Mouse (Mus musculus) limb, embryonic 14.5 days (tissue): ENCODE results near the gene Inpp5a. TPM values are rescaled to one million over a fixed set of nuclear protein-coding genes. Genes with fewer than 3 reads are reported as not detected.
A peak's percentile ranks its signal among the peaks of the same experiment; 100 is the strongest.

ENCODE experiments used
- ATAC-seq: fragments of 200-750 bp; cut with Nextera tagmentation; 2 replicates; pipeline ENCODE4 v1.8.0; 2017; ENCODE audit warnings: low read depth, moderate number of reproducible peaks, moderate TSS enrichment; ENCODE audit not compliant: low FRiP score
- DNase-seq: peaks from one replicate; pipeline ENCODE4 v3.0.0-alpha.2; 2015; ENCODE audit warnings: low spot score
- H3K27ac ChIP-seq: fragments of 300-500 bp; sonication (generic); replicated peaks from 2 replicates; pipeline ENCODE4 v1.5.1; 2014; ENCODE audit warnings: low read depth, mild to moderate bottlenecking, low read length, moderate library complexity, mixed read lengths
- H3K27me3 ChIP-seq: fragments of 300-500 bp; sonication (generic); 2 replicates; pipeline ENCODE4 v1.6.1; 2014; ENCODE audit warnings: low read length, mixed read lengths; ENCODE audit not compliant: control insufficient read depth, insufficient read depth
- H3K36me3 ChIP-seq: fragments of 300-500 bp; sonication (generic); 2 replicates; pipeline ENCODE4 v1.6.1; 2014; ENCODE audit warnings: mild to moderate bottlenecking, low read length, moderate library complexity, mixed read lengths; ENCODE audit not compliant: control insufficient read depth, insufficient read depth
- H3K4me1 ChIP-seq: fragments of 300-500 bp; sonication (generic); 2 replicates; pipeline ENCODE4 v1.6.1; 2014; ENCODE audit warnings: antibody characterized with exemption, low read length, mixed read lengths; ENCODE audit not compliant: control insufficient read depth, insufficient read depth
- H3K4me2 ChIP-seq: fragments of 300-500 bp; sonication (generic); replicated peaks from 2 replicates; pipeline ENCODE4 v1.6.1; 2014; ENCODE audit warnings: low read depth, mild to moderate bottlenecking, low read length, moderate library complexity; ENCODE audit not compliant: severe bottlenecking
- H3K4me3 ChIP-seq: fragments of 300-500 bp; sonication (generic); replicated peaks from 2 replicates; pipeline ENCODE4 v1.5.1; 2014; ENCODE audit warnings: low read length
- H3K9ac ChIP-seq: fragments of 300-500 bp; sonication (generic); 2 replicates; pipeline ENCODE4 v1.6.1; 2014; ENCODE audit warnings: mild to moderate bottlenecking, low read depth, low read length, moderate library complexity; ENCODE audit not compliant: severe bottlenecking
- H3K9me3 ChIP-seq: fragments of 300-500 bp; sonication (generic); 2 replicates; pipeline ENCODE4 v1.6.1; 2016; ENCODE audit warnings: low read length; ENCODE audit not compliant: control insufficient read depth
- POLR2A ChIP-seq: fragments of 200-500 bp; IDR thresholded peaks from 2 replicates; pipeline ENCODE4 v1.8.0; 2012; ENCODE audit warnings: inconsistent platforms, mild to moderate bottlenecking, moderate library complexity, borderline replicate concordance; ENCODE audit not compliant: insufficient read depth, insufficient read length; ENCODE audit errors: extremely low read depth
- WGBS: fragments of 180-500 bp; shearing (Covaris S2); extraction: QIAGEN DNeasy Blood & Tissue Kit; methylation state at CpG from one replicate; pipeline ENCODE4 v1.1.7; 2014; 5-methylcytosine and 5-hydroxymethylcytosine counted together
- polyA plus RNA-seq, 2 experiments: library from polyadenylated mRNA; depleted of rRNA in 1 of 2; stranded (reverse) in 1 of 2; unstranded in 1 of 2; fragments of >200 nt; fragmentation: Nextera tagmentation in 1 of 2; extraction: Ambion mirVana in 1 of 2; gene quantifications; 2 replicates each; pipeline versions ENCODE4 v1.2.1 to v1.2.3; 2012 to 2014

The Inpp5a gene
- polyA plus RNA-seq, 2 experiments: 29.0 to 39.7 TPM

- H3K4me3 ChIP-seq: no peak overlapping the region
- H3K27ac ChIP-seq: no peak overlapping the region
- H3K9me3 ChIP-seq: no peaks in the 10 kb centered on the region
- no peaks in the 10 kb centered on the region for H3K36me3 ChIP-seq
- DNase-seq (no peak), ATAC-seq (no peak)
- no peak for TF ChIP-seq POLR2A
- peaks cover 70% of the 10 kb centered on the region for H3K4me1 ChIP-seq
- 90% methylated on average over 3 of the region's 3 CpGs for WGBS
- no peaks in the 10 kb centered on the region for H3K27me3 ChIP-seq
- H3K4me2 ChIP-seq: no peak overlapping the region
- no peak overlapping the region for H3K9ac ChIP-seq
Measured at GRCm38 (mm10) chr7:139366131-139366530, 22.8 kb upstream of the Inpp5a start.

- DNase-seq (no peak), ATAC-seq (no peak)
- Histone ChIP-seq H3K9ac (no peak overlapping the region), H3K27me3 (no peaks in the 10 kb centered on the region), H3K4me2 (no peak overlapping the region), H3K4me1 (peaks cover 70% of the 10 kb centered on the region), H3K36me3 (no peaks in the 10 kb centered on the region), H3K9me3 (no peaks in the 10 kb centered on the region), H3K27ac (no peak overlapping the region), H3K4me3 (no peak overlapping the region)
- no peak for TF ChIP-seq POLR2A
- WGBS: 74% methylated on average over 4 of the region's 4 CpGs
Measured at GRCm38 (mm10) chr7:139366549-139366948, 22.4 kb upstream of the Inpp5a start.

GRCm38 (mm10) chr7:139368218-139368617 lies 20.7 kb upstream of the Inpp5a start:
- no peaks in the 10 kb centered on the region for H3K27me3 ChIP-seq
- H3K4me1 ChIP-seq: peaks cover 67% of the 10 kb centered on the region
- H3K9ac ChIP-seq: peak overlapping the region; percentile 28; the same call in 1 of the 2 replicates
- WGBS: 92% methylated on average over 2 of the region's 2 CpGs
- DNase-seq: no peak
- no peak for TF ChIP-seq POLR2A
- no peaks in the 10 kb centered on the region for H3K36me3 ChIP-seq
- H3K27ac ChIP-seq: peak overlapping the region; percentile 90
- no peak overlapping the region for H3K4me2 ChIP-seq
- ATAC-seq: no peak
- H3K9me3 ChIP-seq: no peaks in the 10 kb centered on the region
- no peak overlapping the region for H3K4me3 ChIP-seq

- no peak overlapping the region for H3K4me3 ChIP-seq
- no peaks in the 10 kb centered on the region for H3K27me3 ChIP-seq
- no peaks in the 10 kb centered on the region for H3K36me3 ChIP-seq
- no peak for TF ChIP-seq POLR2A
- peak; percentile 66 for ATAC-seq
- H3K4me2 ChIP-seq: no peak overlapping the region
- peak; percentile 92 for DNase-seq
- H3K27ac ChIP-seq: peak overlapping the region; percentile 90
- peaks cover 60% of the 10 kb centered on the region for H3K4me1 ChIP-seq
- no peaks in the 10 kb centered on the region for H3K9me3 ChIP-seq
- peak overlapping the region; percentile 28; the same call in 1 of the 2 replicates for H3K9ac ChIP-seq
- 10% methylated on average over 14 of the region's 14 CpGs for WGBS
Measured at GRCm38 (mm10) chr7:139368722-139369380, 20.1 kb upstream of the Inpp5a start.

GRCm38 (mm10) chr7:139369501-139370088 lies 19.3 kb upstream of the Inpp5a start:
- no peak overlapping the region for H3K4me2 ChIP-seq
- H3K9me3 ChIP-seq: no peaks in the 10 kb centered on the region
- H3K4me1 ChIP-seq: peaks cover 53% of the 10 kb centered on the region
- peak overlapping the region; percentile 90 for H3K27ac ChIP-seq
- H3K4me3 ChIP-seq: no peak overlapping the region
- no peak overlapping the region for H3K9ac ChIP-seq
- WGBS: 82% methylated on average over 6 of the region's 6 CpGs
- no peaks in the 10 kb centered on the region for H3K27me3 ChIP-seq
- DNase-seq: no peak
- no peaks in the 10 kb centered on the region for H3K36me3 ChIP-seq
- ATAC-seq: no peak
- no peak for TF ChIP-seq POLR2A
